Mouse (Mus musculus): Measurements from ENCODE around the gene 6030445D17Rik. TPM values are rescaled to one million over a fixed set of nuclear protein-coding genes. Genes with fewer than 3 reads are reported as not detected.

The 6030445D17Rik gene
- polyA plus RNA-seq, 1 experiment from 2014 or later: 0.16 TPM

DNA sequence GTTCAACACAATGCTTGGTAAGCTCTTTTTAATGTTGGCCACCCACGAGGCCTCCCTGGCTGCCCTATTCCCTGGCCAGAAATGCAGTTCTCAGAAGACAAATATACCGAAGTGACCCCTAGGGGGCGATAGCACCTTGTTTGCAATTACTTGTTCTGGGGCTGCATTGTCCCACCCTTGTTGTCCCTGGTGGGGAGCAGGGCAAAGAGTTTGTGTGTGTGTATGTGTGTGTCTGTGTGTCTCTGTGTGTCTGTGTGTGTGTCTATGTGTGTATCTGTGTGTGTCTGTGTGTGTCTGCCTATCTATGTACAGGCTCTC lies 30.7 kb upstream of the 6030445D17Rik start:
- Histone ChIP-seq H3K9ac (ENCODE audit: low read depth, low read length) (no peak overlapping the region), H3K27ac (ENCODE audit: low read depth, low read length) (no peak overlapping the region), H3K4me2 (replicated peaks; ENCODE audit: low read depth, low read length) (no peak overlapping the region), H3K27me3 (ENCODE audit: control insufficient read depth, insufficient read depth, low read length) (no peaks in the 10 kb centered on the region; the same call in 1 of the 2 replicates), H3K4me1 (ENCODE audit: control insufficient read depth, insufficient read depth, low read length) (no peaks in the 10 kb centered on the region), H3K4me3 (ENCODE audit: low read length) (no peak overlapping the region), H3K36me3 (ENCODE audit: control insufficient read depth, insufficient read depth, low read length) (no peaks in the 10 kb centered on the region), H3K9me3 (ENCODE audit: control insufficient read depth, low read length) (no peaks in the 10 kb centered on the region)
- 3% methylated on average over 3 of the region's 3 CpGs for WGBS
- ATAC-seq (ENCODE audit: low FRiP score, low TSS enrichment): peak; percentile 33; the same call in 1 of the 2 replicates

DNA sequence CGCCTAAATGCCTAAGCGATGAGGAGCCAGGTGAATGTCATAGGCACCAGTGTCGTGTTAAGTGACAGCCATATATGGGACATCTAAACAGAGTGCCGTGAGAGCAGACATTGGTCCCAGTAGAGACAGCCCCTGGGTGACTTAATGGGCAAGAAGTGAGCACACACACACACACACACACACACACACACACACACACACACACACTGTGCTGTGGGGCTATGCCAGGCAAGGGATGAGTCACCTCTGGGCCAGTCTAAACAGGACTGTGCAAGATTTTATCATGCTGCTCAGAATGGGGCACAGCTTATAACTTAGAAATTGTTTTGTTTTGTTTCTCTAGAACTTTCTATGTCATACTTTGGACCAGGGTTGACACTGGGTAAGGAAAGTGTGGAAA lies 28.0 kb upstream of the 6030445D17Rik start:
- H3K27ac ChIP-seq (ENCODE audit: low read depth, low read length): no peak overlapping the region

DNA sequence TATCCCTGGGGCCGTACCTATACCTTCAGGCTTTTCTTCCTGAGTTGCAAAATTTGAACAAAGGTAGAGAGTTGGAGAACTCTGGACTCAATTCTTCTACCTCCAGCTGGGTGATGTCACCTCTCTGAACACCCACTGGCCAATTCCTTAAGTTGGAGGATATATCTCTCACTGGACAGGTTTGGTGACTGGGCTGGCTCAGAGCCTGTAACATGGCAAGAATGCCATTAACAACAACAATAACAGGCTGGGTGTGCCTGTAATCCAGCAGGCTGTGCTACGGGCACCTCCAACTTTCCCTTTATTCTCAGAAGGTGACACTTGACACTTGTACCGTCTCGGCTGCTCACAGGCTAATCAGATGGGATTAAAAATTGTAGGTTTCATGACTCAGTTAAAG lies 22.9 kb upstream of the 6030445D17Rik start:
- H3K27ac ChIP-seq (ENCODE audit: low read depth, low read length): no peak overlapping the region

More for the DNA sequence above, 28.0 kb upstream of the 6030445D17Rik start:
- ATAC-seq (ENCODE audit: low FRiP score, low TSS enrichment): no peak
- Histone ChIP-seq H3K9me3 (ENCODE audit: control insufficient read depth, low read length) (no peaks in the 10 kb centered on the region), H3K9ac (ENCODE audit: low read depth, low read length) (no peak overlapping the region), H3K27me3 (ENCODE audit: control insufficient read depth, insufficient read depth, low read length) (no peaks in the 10 kb centered on the region; the same call in 1 of the 2 replicates), H3K4me3 (ENCODE audit: low read length) (no peak overlapping the region), H3K36me3 (ENCODE audit: control insufficient read depth, insufficient read depth, low read length) (no peaks in the 10 kb centered on the region), H3K4me1 (ENCODE audit: control insufficient read depth, insufficient read depth, low read length) (no peaks in the 10 kb centered on the region), H3K4me2 (replicated peaks; ENCODE audit: low read depth, low read length) (no peak overlapping the region)
- WGBS: 86% methylated on average over 4 of the region's 4 CpGs

DNA sequence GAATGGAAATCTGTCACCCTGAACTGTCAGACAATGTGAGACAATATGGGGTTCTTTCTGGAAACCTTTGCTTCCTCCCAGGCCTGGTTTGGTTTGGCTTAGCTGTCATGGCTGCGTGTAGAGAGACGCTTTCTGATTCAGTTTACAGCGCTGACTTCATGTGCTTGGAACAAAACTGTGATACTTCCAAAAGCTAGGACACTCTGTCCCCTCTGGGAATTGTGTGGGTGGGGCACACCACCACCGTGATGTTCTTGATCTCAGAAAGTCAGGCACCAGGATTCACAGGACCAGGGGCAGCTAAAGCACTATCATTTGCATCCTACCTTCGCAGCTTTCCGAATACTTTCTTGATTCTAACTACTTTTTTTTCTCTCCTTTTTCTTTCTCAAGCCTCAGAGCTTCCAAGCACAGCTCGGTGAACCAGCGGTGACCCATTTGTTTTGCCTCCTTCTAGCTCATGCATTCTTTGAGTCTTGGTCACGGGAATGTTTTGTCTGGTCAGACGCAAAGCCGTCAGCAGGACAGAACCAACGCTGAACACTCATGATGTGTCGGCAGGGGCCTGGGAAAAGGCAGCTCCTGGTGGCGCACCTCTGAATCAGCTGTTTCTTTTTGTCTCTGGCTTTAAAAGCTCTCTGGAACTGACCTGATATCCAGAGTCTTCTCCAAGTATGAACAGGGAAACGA lies 20.6 kb upstream of the 6030445D17Rik start:
- no peak overlapping the region for H3K27ac ChIP-seq (ENCODE audit: low read depth, low read length)
- no peak overlapping the region for H3K4me2 ChIP-seq (replicated peaks; ENCODE audit: low read depth, low read length)
- WGBS: 66% methylated on average over 15 of the region's 15 CpGs
- H3K27me3 ChIP-seq (ENCODE audit: control insufficient read depth, insufficient read depth, low read length): no peaks in the 10 kb centered on the region
- no peaks in the 10 kb centered on the region for H3K4me1 ChIP-seq (ENCODE audit: control insufficient read depth, insufficient read depth, low read length)
- H3K4me3 ChIP-seq (ENCODE audit: low read length): no peak overlapping the region
- no peaks in the 10 kb centered on the region for H3K36me3 ChIP-seq (ENCODE audit: control insufficient read depth, insufficient read depth, low read length)
- no peak overlapping the region for H3K9ac ChIP-seq (ENCODE audit: low read depth, low read length)
- no peaks in the 10 kb centered on the region for H3K9me3 ChIP-seq (ENCODE audit: control insufficient read depth, low read length)
- no peak for ATAC-seq (ENCODE audit: low FRiP score, low TSS enrichment)

More for the DNA sequence above, 22.9 kb upstream of the 6030445D17Rik start:
- no peak for ATAC-seq (ENCODE audit: low FRiP score, low TSS enrichment)
- no peak overlapping the region for H3K4me2 ChIP-seq (replicated peaks; ENCODE audit: low read depth, low read length)
- no peaks in the 10 kb centered on the region for H3K9me3 ChIP-seq (ENCODE audit: control insufficient read depth, low read length)
- 42% methylated on average over 4 of the region's 4 CpGs for WGBS
- no peak overlapping the region for H3K4me3 ChIP-seq (ENCODE audit: low read length)
- no peaks in the 10 kb centered on the region for H3K27me3 ChIP-seq (ENCODE audit: control insufficient read depth, insufficient read depth, low read length)
- H3K4me1 ChIP-seq (ENCODE audit: control insufficient read depth, insufficient read depth, low read length): no peaks in the 10 kb centered on the region
- H3K36me3 ChIP-seq (ENCODE audit: control insufficient read depth, insufficient read depth, low read length): no peaks in the 10 kb centered on the region
- H3K9ac ChIP-seq (ENCODE audit: low read depth, low read length): no peak overlapping the region

DNA sequence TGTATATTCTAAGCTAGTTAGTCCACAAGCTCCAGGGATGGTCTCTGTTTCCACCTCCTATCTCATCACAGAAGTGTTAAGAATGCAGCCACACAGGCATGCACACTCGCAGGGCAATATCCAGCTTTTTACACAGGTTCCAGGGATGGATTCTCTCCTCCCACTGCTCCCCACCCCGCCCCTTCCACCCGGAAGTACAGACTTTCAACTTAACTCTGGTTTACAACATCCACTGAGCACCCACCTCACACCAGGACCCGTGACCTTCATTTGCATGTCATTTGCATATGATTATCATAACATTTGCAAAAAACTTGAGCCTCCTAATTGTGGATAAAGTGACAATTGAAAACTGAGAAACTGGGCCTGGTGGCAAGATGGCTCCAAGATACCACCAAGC lies 17.5 kb upstream of the 6030445D17Rik start:
- Histone ChIP-seq H3K9me3 (ENCODE audit: control insufficient read depth, low read length) (no peaks in the 10 kb centered on the region), H3K4me3 (ENCODE audit: low read length) (no peak overlapping the region), H3K27me3 (ENCODE audit: control insufficient read depth, insufficient read depth, low read length) (no peaks in the 10 kb centered on the region), H3K4me1 (ENCODE audit: control insufficient read depth, insufficient read depth, low read length) (no peaks in the 10 kb centered on the region), H3K9ac (ENCODE audit: low read depth, low read length) (no peak overlapping the region), H3K4me2 (replicated peaks; ENCODE audit: low read depth, low read length) (no peak overlapping the region), H3K36me3 (ENCODE audit: control insufficient read depth, insufficient read depth, low read length) (no peaks in the 10 kb centered on the region), H3K27ac (ENCODE audit: low read depth, low read length) (no peak overlapping the region)
- 73% methylated on average over 4 of the region's 4 CpGs for WGBS
- ATAC-seq (ENCODE audit: low FRiP score, low TSS enrichment): no peak

GRCm38 (mm10) chr4:136449795-136450194 lies 12.3 kb upstream of the 6030445D17Rik start:
- H3K4me2 ChIP-seq (replicated peaks; ENCODE audit: low read depth, low read length): no peak overlapping the region
- H3K9me3 ChIP-seq (ENCODE audit: control insufficient read depth, low read length): no peaks in the 10 kb centered on the region
- no peaks in the 10 kb centered on the region for H3K36me3 ChIP-seq (ENCODE audit: control insufficient read depth, insufficient read depth, low read length)
- no peaks in the 10 kb centered on the region; the same call in 1 of the 2 replicates for H3K4me1 ChIP-seq (ENCODE audit: control insufficient read depth, insufficient read depth, low read length)
- WGBS: 81% methylated on average over 5 of the region's 5 CpGs
- no peak overlapping the region for H3K9ac ChIP-seq (ENCODE audit: low read depth, low read length)
- ATAC-seq (ENCODE audit: low FRiP score, low TSS enrichment): no peak
- no peak overlapping the region for H3K27ac ChIP-seq (ENCODE audit: low read depth, low read length)
- no peak overlapping the region for H3K4me3 ChIP-seq (ENCODE audit: low read length)
- no peaks in the 10 kb centered on the region for H3K27me3 ChIP-seq (ENCODE audit: control insufficient read depth, insufficient read depth, low read length)

DNA sequence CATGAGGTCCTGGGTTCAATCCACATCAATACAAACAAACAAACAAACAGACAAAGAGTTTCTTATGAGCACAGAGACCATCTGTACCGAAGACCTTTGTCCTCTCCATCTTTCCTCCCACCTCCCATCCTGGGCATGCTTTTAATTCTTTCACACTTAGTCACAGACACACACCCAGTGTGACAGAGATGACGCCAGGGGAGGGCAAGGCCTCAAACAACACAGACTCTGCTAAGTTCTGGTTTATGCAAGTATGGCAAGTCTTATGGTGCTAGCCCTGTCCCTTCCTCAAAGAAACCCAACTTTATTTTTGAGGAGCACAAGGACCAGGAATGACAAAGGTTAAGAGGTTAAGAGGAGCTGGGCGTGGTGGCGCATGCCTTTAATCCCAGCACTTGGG lies 11.8 kb upstream of the 6030445D17Rik start:
- no peak overlapping the region for H3K27ac ChIP-seq (ENCODE audit: low read depth, low read length)
- no peak overlapping the region for H3K4me2 ChIP-seq (replicated peaks; ENCODE audit: low read depth, low read length)
- ATAC-seq (ENCODE audit: low FRiP score, low TSS enrichment): no peak
- H3K36me3 ChIP-seq (ENCODE audit: control insufficient read depth, insufficient read depth, low read length): no peaks in the 10 kb centered on the region
- H3K4me1 ChIP-seq (ENCODE audit: control insufficient read depth, insufficient read depth, low read length): peaks cover 3% of the 10 kb centered on the region
- no peaks in the 10 kb centered on the region for H3K9me3 ChIP-seq (ENCODE audit: control insufficient read depth, low read length)
- no peak overlapping the region for H3K4me3 ChIP-seq (ENCODE audit: low read length)
- WGBS: 79% methylated on average over 4 of the region's 4 CpGs
- H3K27me3 ChIP-seq (ENCODE audit: control insufficient read depth, insufficient read depth, low read length): no peaks in the 10 kb centered on the region
- no peak overlapping the region for H3K9ac ChIP-seq (ENCODE audit: low read depth, low read length)

DNA sequence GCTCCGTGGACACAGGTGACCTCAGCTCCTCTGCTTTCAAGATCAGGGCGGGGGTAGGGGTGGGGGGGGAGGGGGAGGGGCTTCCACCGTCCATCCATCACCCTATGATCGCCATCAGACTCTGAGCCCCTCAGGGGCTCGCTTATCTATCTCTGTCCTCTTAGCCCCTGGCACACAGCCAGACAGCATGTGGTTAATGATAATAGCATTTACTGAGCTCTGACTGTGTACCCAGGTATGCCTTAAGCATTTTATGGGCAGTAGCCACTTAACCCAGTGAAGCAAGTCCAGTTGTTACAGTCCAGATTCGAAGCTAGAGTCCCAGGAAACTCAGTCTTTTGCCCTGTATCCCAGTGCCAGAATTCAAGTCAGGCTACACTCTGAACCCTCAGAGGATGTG lies 10.5 kb upstream of the 6030445D17Rik start:
- WGBS: 7% methylated on average over 6 of the region's 6 CpGs
- H3K36me3 ChIP-seq (ENCODE audit: control insufficient read depth, insufficient read depth, low read length): no peaks in the 10 kb centered on the region
- no peak overlapping the region for H3K4me3 ChIP-seq (ENCODE audit: low read length)
- no peak overlapping the region for H3K9ac ChIP-seq (ENCODE audit: low read depth, low read length)
- no peak overlapping the region for H3K4me2 ChIP-seq (replicated peaks; ENCODE audit: low read depth, low read length)
- no peaks in the 10 kb centered on the region for H3K9me3 ChIP-seq (ENCODE audit: control insufficient read depth, low read length)
- H3K27me3 ChIP-seq (ENCODE audit: control insufficient read depth, insufficient read depth, low read length): no peaks in the 10 kb centered on the region
- peak; percentile 60 for ATAC-seq (ENCODE audit: low FRiP score, low TSS enrichment)
- peaks cover 3% of the 10 kb centered on the region for H3K4me1 ChIP-seq (ENCODE audit: control insufficient read depth, insufficient read depth, low read length)
- peak overlapping the region; percentile 37; the same call in 1 of the 2 replicates for H3K27ac ChIP-seq (ENCODE audit: low read depth, low read length)

DNA sequence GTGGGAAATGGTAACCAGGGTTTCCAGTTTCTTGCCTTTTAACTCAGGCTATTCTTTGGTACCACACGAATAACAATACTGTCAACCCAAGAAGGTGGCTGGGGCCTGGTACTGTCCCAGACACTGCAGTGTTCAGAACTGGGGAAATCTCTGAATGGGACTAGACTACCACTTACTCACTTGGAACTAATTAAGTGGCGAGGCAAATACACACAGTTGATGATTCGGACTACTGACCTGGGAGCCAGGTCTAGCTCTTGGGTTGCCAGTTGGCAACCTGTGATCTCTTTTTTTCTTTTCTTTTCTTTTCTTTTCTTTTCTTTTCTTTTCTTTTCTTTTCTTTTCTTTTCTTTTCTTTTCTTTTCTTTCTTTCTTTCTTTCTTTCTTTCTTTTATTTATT lies 9.8 kb upstream of the 6030445D17Rik start:
- H3K4me3 ChIP-seq (ENCODE audit: low read length): no peak overlapping the region
- H3K36me3 ChIP-seq (ENCODE audit: control insufficient read depth, insufficient read depth, low read length): no peaks in the 10 kb centered on the region
- H3K4me1 ChIP-seq (ENCODE audit: control insufficient read depth, insufficient read depth, low read length): peaks cover 3% of the 10 kb centered on the region
- no peak overlapping the region for H3K9ac ChIP-seq (ENCODE audit: low read depth, low read length)
- no peak overlapping the region for H3K4me2 ChIP-seq (replicated peaks; ENCODE audit: low read depth, low read length)
- no peak for ATAC-seq (ENCODE audit: low FRiP score, low TSS enrichment)
- 72% methylated on average over 3 of the region's 3 CpGs for WGBS
- peak overlapping the region; percentile 37; the same call in 1 of the 2 replicates for H3K27ac ChIP-seq (ENCODE audit: low read depth, low read length)
- no peaks in the 10 kb centered on the region for H3K27me3 ChIP-seq (ENCODE audit: control insufficient read depth, insufficient read depth, low read length)
- H3K9me3 ChIP-seq (ENCODE audit: control insufficient read depth, low read length): no peaks in the 10 kb centered on the region

All from kidney, embryonic 14.5 days (tissue).